Mouse (Mus musculus): Measurements from ENCODE around the gene Btc. TPM values are rescaled to one million over a fixed set of nuclear protein-coding genes. Genes with fewer than 3 reads are reported as not detected.

Gene Btc
- total and polyA plus RNA-seq, 3 experiments, result 0.09 to 0.12 TPM; not detected in 1

GRCm38 (mm10) chr5:91368061-91368565 lies 34.7 kb downstream of the Btc start:
- TF ChIP-seq PAX5 (IDR thresholded peaks at IDR 0.05; ENCODE audit: low read length) (no peak), NELFE (IDR thresholded peaks at IDR 0.05; ENCODE audit: low read depth, low read length) (no peak), MAX (IDR thresholded peaks at IDR 0.05; ENCODE audit: low read length) (no peak), MXI1 (IDR thresholded peaks at IDR 0.05; ENCODE audit: low read depth, low read length) (no peak), POLR2A (IDR thresholded peaks at IDR 0.05; ENCODE audit: low read depth, low read length) (no peak), USF2 (conservative IDR thresholded peaks at IDR 0.05; ENCODE audit: low read depth, low read length) (no peak), SMC3 (IDR thresholded peaks at IDR 0.05; ENCODE audit: low read depth, low read length) (no peak), GABPA (IDR thresholded peaks at IDR 0.05; ENCODE audit: insufficient replicate concordance, low read depth, low read length) (no peak), NRF1 (IDR thresholded peaks at IDR 0.05; ENCODE audit: low read depth, low read length) (no peak), ELF1 (IDR thresholded peaks at IDR 0.05; ENCODE audit: low read depth, low read length) (no peak), USF1 (IDR thresholded peaks at IDR 0.05; ENCODE audit: low read depth, low read length) (no peak), ZKSCAN1 (IDR thresholded peaks at IDR 0.05; ENCODE audit: borderline replicate concordance, low read depth, low read length) (no peak), KAT2A (IDR thresholded peaks at IDR 0.05; ENCODE audit: insufficient replicate concordance, low read length) (no peak), MEF2A (IDR thresholded peaks at IDR 0.05; ENCODE audit: borderline replicate concordance, low read depth, low read length) (no peak), IRF4 (IDR thresholded peaks at IDR 0.05; ENCODE audit: low read depth, low read length) (no peak)
- Histone ChIP-seq H3K9ac (ENCODE audit: insufficient read depth, low read depth) (no peak overlapping the region), H3K79me2 (replicated peaks; ENCODE audit: control insufficient read depth, extremely low read depth, insufficient read depth, poor library complexity, severe bottlenecking) (no peaks in the 10 kb centered on the region), H3K36me3 (replicated peaks in 1 of 2; ENCODE audit: control insufficient read depth in 1 of 2, insufficient read depth in 1 of 2, low read length in 1 of 2) (no peaks in the 10 kb centered on the region), H3K9me3 (replicated peaks; ENCODE audit: low read length) (no peaks in the 10 kb centered on the region), H3K4me2 (ENCODE audit: insufficient read depth, low read depth, poor library complexity, severe bottlenecking) (no peak overlapping the region), H3K4me1 (ENCODE audit: control insufficient read depth in 1 of 2, insufficient read depth in 2 of 2) (no peaks in the 10 kb centered on the region), H3K27ac (ENCODE audit: insufficient read depth, low read depth) (no peak overlapping the region), H3K27me3 (replicated peaks) (no peaks in the 10 kb centered on the region), H3K4me3 (replicated peaks in 1 of 3; ENCODE audit: low read depth in 2 of 3, low read length in 2 of 3, poor library complexity in 1 of 3) (no peak overlapping the region)
- in situ Hi-C loops (cut with MboI; ENCODE audit: low pct_ligation_motif_present, low pct_unique_long_range_greater_than_20kb, low sequenced_read_pairs), result no loop called here
- dilution Hi-C loops (cut with MboI; ENCODE audit: extremely low pct_ligation_motif_present, extremely low pct_unique_long_range_greater_than_20kb, low sequenced_read_pairs), result no loop called here
- no peak for DNase-seq (ENCODE audit: extremely low read depth)

GRCm38 (mm10) chr5:91366925-91367324 lies 35.9 kb downstream of the Btc start:
- Histone ChIP-seq H3K9me3 (replicated peaks; ENCODE audit: low read length) (no peaks in the 10 kb centered on the region), H3K9ac (ENCODE audit: insufficient read depth, low read depth) (no peak overlapping the region), H3K4me3 (replicated peaks in 1 of 3; ENCODE audit: low read depth in 2 of 3, low read length in 2 of 3, poor library complexity in 1 of 3) (no peak overlapping the region), H3K79me2 (replicated peaks; ENCODE audit: control insufficient read depth, extremely low read depth, insufficient read depth, poor library complexity, severe bottlenecking) (no peaks in the 10 kb centered on the region), H3K36me3 (replicated peaks in 1 of 2; ENCODE audit: control insufficient read depth in 1 of 2, insufficient read depth in 1 of 2, low read length in 1 of 2) (no peaks in the 10 kb centered on the region), H3K27ac (ENCODE audit: insufficient read depth, low read depth) (no peak overlapping the region), H3K27me3 (replicated peaks) (no peaks in the 10 kb centered on the region), H3K4me2 (ENCODE audit: insufficient read depth, low read depth, poor library complexity, severe bottlenecking) (no peak overlapping the region), H3K4me1 (ENCODE audit: control insufficient read depth in 1 of 2, insufficient read depth in 2 of 2) (no peaks in the 10 kb centered on the region)
- dilution Hi-C loops (cut with MboI; ENCODE audit: extremely low pct_ligation_motif_present, extremely low pct_unique_long_range_greater_than_20kb, low sequenced_read_pairs) (no loop called here), in situ Hi-C loops (cut with MboI; ENCODE audit: low pct_ligation_motif_present, low pct_unique_long_range_greater_than_20kb, low sequenced_read_pairs) (no loop called here)
- no peak for TF ChIP-seq CHD2 (IDR thresholded peaks at IDR 0.05; ENCODE audit: low read length)
- no peak for TF ChIP-seq MXI1 (IDR thresholded peaks at IDR 0.05; ENCODE audit: low read depth, low read length)
- no peak for TF ChIP-seq ELF1 (IDR thresholded peaks at IDR 0.05; ENCODE audit: low read depth, low read length)
- no peak for TF ChIP-seq NELFE (IDR thresholded peaks at IDR 0.05; ENCODE audit: low read depth, low read length)
- no peak for TF ChIP-seq IRF4 (IDR thresholded peaks at IDR 0.05; ENCODE audit: low read depth, low read length)
- no peak for TF ChIP-seq POLR2AphosphoS2 (IDR thresholded peaks at IDR 0.05; ENCODE audit: low read depth, low read length)
- no peak for TF ChIP-seq MAZ (IDR thresholded peaks at IDR 0.05; ENCODE audit: low read depth, low read length)
- TF ChIP-seq USF2 (conservative IDR thresholded peaks at IDR 0.05; ENCODE audit: low read depth, low read length), result no peak
- no peak for TF ChIP-seq TCF12 (IDR thresholded peaks at IDR 0.05; ENCODE audit: low read depth, low read length)
- no peak for TF ChIP-seq RCOR1 (conservative IDR thresholded peaks at IDR 0.05; ENCODE audit: low read depth, low read length)
- no peak for TF ChIP-seq SIN3A (IDR thresholded peaks at IDR 0.05; ENCODE audit: low read length)
- DNase-seq (ENCODE audit: extremely low read depth), result no peak
